Mouse (Mus musculus) hindbrain, postnatal 0 days (tissue): ENCODE measurements at regions not wholly inside any gene's neighbourhood (a gene's known extent, or its start where the extent isn't known, plus 50 kb on each side); places are given as distances from the start of the nearest gene placed in this dataset.

ENCODE experiments used
- ATAC-seq: fragments of 200-750 bp; cut with Nextera tagmentation; 2 replicates; pipeline ENCODE4 v1.8.0; 2017; ENCODE audit warnings: mild to moderate bottlenecking, moderate TSS enrichment, moderate library complexity
- DNase-seq: peaks from one replicate; pipeline ENCODE4 v3.0.0-alpha.2; 2015; ENCODE audit warnings: low spot score
- H3K27ac ChIP-seq: fragments of 300-500 bp; sonication (generic); 2 replicates; pipeline ENCODE4 v1.5.1; 2014; ENCODE audit warnings: mild to moderate bottlenecking
- H3K27me3 ChIP-seq: fragments of 300-500 bp; sonication (generic); 2 replicates; pipeline ENCODE4 v1.6.1; 2014; ENCODE audit warnings: low read length, mixed read lengths; ENCODE audit not compliant: insufficient read depth
- H3K36me3 ChIP-seq: fragments of 300-500 bp; sonication (generic); 2 replicates; pipeline ENCODE4 v1.6.1; 2014; ENCODE audit warnings: low read length, mixed read lengths; ENCODE audit not compliant: insufficient read depth
- H3K4me1 ChIP-seq: fragments of 300-500 bp; sonication (generic); 2 replicates; pipeline ENCODE4 v1.6.1; 2014; ENCODE audit warnings: antibody characterized with exemption, low read length, mixed read lengths; ENCODE audit not compliant: insufficient read depth
- H3K4me2 ChIP-seq: fragments of 300-500 bp; sonication (generic); 2 replicates; pipeline ENCODE4 v1.6.1; 2014; ENCODE audit warnings: low read depth, mild to moderate bottlenecking, low read length, moderate library complexity, mixed read lengths
- H3K4me3 ChIP-seq: fragments of 300-500 bp; sonication (generic); 2 replicates; pipeline ENCODE4 v1.5.1; 2014; ENCODE audit warnings: low read length
- H3K9ac ChIP-seq: fragments of 300-500 bp; sonication (generic); replicated peaks from 2 replicates; pipeline ENCODE4 v1.6.1; 2014; ENCODE audit warnings: mild to moderate bottlenecking, low read length, moderate library complexity, mixed read lengths
- H3K9me3 ChIP-seq: fragments of 300-500 bp; sonication (generic); 2 replicates; pipeline ENCODE4 v1.6.1; 2016; ENCODE audit warnings: low read length, mixed read lengths
- CTCF ChIP-seq: IDR thresholded peaks from 2 replicates; pipeline ENCODE4 v1.5.1; 2016; ENCODE audit warnings: antibody characterized with exemption, control low read depth, low read depth
- WGBS: fragments of 180-500 bp; shearing (Covaris S2); extraction: QIAGEN DNeasy Blood & Tissue Kit; methylation state at CpG from one replicate; pipeline ENCODE4 v1.1.7; 2014; 5-methylcytosine and 5-hydroxymethylcytosine counted together

DNA sequence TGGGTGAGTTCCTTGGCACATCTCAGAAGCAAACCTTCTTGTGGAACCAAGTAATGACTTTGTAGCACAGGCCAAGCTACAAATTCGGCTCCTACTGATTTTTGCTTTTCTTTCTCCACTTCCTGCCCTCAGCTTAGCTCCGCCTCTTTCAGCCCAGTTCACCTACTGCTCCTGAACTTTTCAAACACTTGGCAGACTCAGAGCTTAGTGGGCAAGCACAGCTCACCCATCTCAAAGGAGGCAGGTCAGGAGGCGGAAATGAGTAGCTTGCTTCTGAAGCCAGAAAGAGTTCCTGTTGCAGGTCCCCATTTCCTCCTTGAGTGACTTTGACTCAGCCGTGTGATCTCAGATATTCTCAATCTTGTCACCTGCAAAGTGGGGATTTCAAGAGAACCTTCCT is 208.5 kb upstream of the Irx3 start:
- ATAC-seq: no peak
- no peak overlapping the region for H3K4me3 ChIP-seq
- H3K36me3 ChIP-seq: no peaks in the 10 kb centered on the region
- H3K9me3 ChIP-seq: no peaks in the 10 kb centered on the region
- no peak for TF ChIP-seq CTCF
- no peak overlapping the region for H3K9ac ChIP-seq
- no peak for DNase-seq
- no peaks in the 10 kb centered on the region for H3K27me3 ChIP-seq
- no peak overlapping the region for H3K4me2 ChIP-seq
- 93% methylated on average over 4 of the region's 4 CpGs for WGBS
- H3K27ac ChIP-seq: no peak overlapping the region
- H3K4me1 ChIP-seq: no peaks in the 10 kb centered on the region

DNA sequence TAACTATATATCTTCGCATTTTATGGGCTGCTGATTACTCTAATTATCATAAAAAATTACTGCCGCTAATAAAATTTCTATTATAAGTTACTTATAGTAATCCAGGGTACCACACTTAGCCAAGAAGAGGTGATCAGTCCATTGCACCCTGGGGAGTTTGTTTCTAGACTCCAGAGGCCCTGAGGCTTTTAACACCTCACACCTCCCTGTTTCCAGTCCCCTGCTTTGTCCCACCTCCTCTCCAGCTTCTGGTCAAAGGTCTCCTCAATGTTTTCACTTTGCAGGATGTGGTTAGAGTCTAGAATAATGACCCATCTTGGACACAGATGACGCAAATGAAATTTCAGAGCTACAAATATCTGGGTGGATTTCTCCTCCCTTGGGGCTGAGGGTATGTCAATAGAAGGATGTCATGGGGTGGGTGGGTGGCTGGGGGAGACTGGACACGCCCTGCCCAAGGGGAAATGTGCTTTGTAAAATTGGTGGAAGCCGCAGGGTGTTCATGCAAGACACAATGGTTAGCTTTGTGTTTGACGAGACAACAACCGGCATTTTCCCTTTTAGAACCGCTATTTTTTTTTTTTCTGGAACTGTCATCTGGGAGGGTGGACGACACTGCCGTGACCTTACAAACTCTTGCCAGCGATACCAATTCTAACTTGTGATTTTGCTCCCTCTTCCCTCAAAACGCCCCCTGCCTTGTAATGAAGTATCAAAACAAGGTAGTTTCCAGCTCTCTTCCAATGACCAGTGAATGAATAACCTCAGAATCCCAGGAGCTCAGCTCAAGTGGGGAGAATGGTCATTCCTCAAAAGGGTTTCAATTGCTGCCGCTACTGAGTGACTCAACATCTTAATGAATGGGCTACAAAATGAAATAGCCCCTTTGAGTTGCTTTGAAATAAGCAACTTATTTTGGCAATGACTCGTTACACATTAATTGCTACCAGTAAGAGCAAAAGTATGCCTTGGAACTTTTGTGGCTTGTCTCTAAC is 207.0 kb upstream of the Irx3 start:
- TF ChIP-seq CTCF: no peak

DNA sequence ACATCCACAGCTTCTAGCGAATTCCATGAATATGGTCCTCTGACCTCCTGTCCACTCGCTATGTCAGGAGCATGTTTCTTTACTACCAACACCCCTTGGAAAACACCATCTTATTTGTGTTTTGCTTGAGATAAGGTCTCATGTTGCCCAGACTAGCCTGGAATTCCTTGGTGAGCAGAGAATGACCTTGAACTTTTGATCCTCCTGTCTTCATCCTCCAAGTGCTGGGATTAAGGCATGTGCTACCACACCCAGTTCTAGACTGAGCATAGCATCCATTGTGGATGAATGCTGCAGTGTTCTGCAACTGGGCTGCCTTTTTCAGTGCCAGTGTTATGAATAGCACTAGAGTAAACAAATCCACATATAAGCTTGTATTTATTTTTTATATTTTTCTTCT is 203.2 kb upstream of the Irx3 start:
- no peak overlapping the region for H3K27ac ChIP-seq
- DNase-seq: no peak

More for the DNA sequence above, 207.0 kb upstream of the Irx3 start:
- ATAC-seq (no peak), DNase-seq (no peak)
- Histone ChIP-seq H3K9ac (no peak overlapping the region), H3K4me2 (no peak overlapping the region), H3K4me3 (no peak overlapping the region), H3K9me3 (no peaks in the 10 kb centered on the region), H3K36me3 (no peaks in the 10 kb centered on the region), H3K4me1 (no peaks in the 10 kb centered on the region), H3K27me3 (no peaks in the 10 kb centered on the region), H3K27ac (no peak overlapping the region)
- WGBS: 47% methylated on average over 14 of the region's 14 CpGs

DNA sequence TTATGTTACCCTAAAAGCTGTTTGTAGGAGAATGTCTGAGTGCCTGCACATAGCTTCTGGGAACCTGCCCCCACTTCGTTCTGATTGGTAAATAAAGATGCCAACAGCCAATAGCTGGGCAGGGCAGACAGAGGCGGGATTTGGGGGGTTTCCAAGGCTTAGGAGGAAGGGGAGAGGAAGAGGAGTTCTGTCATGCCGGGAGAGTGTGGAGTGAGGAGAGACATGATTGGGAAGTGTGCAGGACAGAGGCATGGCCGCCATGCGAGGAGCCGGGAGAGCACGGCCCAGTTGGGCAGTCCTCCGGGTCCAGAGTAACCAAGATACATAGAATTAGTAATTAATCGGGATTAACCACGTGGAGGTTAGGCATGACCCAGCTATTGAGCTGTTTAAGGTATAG is 202.7 kb upstream of the Irx3 start:
- 74% methylated on average over 10 of the region's 10 CpGs for WGBS
- Histone ChIP-seq H3K4me1 (no peaks in the 10 kb centered on the region), H3K9me3 (no peaks in the 10 kb centered on the region), H3K4me2 (no peak overlapping the region), H3K27me3 (0 out of 2 replicates have a peak, but pooled peaks cover 4% of the 10 kb centered on the region), H3K9ac (no peak overlapping the region), H3K4me3 (no peak overlapping the region), H3K27ac (no peak overlapping the region), H3K36me3 (no peaks in the 10 kb centered on the region)
- DNase-seq (no peak), ATAC-seq (no peak)
- no peak for TF ChIP-seq CTCF

More for the DNA sequence above, 203.2 kb upstream of the Irx3 start:
- no peaks in the 10 kb centered on the region for H3K9me3 ChIP-seq
- no peaks in the 10 kb centered on the region for H3K36me3 ChIP-seq
- TF ChIP-seq CTCF: no peak
- 98% methylated on average over 2 of the region's 2 CpGs for WGBS
- H3K4me2 ChIP-seq: no peak overlapping the region
- H3K4me3 ChIP-seq: no peak overlapping the region
- 0 out of 2 replicates have a peak, but pooled peaks cover 2% of the 10 kb centered on the region for H3K27me3 ChIP-seq
- H3K9ac ChIP-seq: no peak overlapping the region
- H3K4me1 ChIP-seq: no peaks in the 10 kb centered on the region
- ATAC-seq: no peak

DNA sequence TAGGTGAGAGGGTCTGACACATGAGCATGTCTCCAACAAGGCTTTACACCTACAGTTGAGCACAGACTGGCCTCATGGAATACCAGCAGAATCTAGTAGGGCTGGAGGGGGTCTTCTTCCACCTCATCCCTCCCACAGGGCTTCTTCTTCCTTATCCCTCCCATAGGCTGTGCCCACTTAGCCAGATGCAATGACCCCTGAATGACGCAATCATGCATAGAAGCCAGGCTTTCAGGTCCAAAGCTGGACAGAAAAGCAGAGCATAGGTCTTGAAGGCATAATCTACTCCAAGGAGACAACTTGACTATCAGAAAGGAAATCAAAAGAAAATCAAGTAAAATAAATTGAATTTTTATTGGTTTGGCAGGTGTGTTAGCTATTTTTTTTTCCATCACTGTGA is 198.5 kb upstream of the Irx3 start:
- H3K4me1 ChIP-seq: no peaks in the 10 kb centered on the region
- H3K9ac ChIP-seq: no peak overlapping the region
- no peaks in the 10 kb centered on the region for H3K9me3 ChIP-seq
- ATAC-seq (no peak), DNase-seq (no peak)
- H3K36me3 ChIP-seq: no peaks in the 10 kb centered on the region
- no peak overlapping the region for H3K4me2 ChIP-seq
- no peak overlapping the region for H3K4me3 ChIP-seq
- no peak for TF ChIP-seq CTCF
- no peak overlapping the region for H3K27ac ChIP-seq
- 96% methylated on average over 1 of the region's 1 CpGs for WGBS
- 0 out of 2 replicates have a peak, but pooled peaks cover 4% of the 10 kb centered on the region for H3K27me3 ChIP-seq

DNA sequence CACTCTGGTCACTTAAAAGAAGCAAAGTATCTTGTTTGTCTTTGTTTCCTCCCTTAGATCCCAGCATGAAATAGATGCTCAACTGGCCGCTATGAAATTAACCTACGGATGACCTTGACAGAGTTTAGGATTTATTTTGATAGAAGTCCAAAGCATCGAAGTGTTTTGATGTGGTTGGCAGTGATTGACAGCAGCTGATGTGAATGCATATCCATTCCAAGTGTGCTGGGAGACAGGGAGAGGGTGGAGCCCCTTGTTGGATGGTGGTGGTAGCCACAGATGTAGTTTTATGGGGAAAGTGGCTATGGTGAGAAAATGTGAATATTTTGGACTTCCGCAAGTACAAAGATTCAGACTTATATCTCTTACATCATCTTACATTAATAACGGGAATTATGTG is 197.8 kb upstream of the Irx3 start:
- no peaks in the 10 kb centered on the region for H3K4me1 ChIP-seq
- H3K4me2 ChIP-seq: no peak overlapping the region
- DNase-seq (no peak), ATAC-seq (no peak)
- no peak overlapping the region for H3K4me3 ChIP-seq
- 85% methylated on average over 5 of the region's 5 CpGs for WGBS
- no peak for TF ChIP-seq CTCF
- H3K9me3 ChIP-seq: no peaks in the 10 kb centered on the region
- H3K27ac ChIP-seq: no peak overlapping the region
- no peaks in the 10 kb centered on the region for H3K36me3 ChIP-seq
- H3K27me3 ChIP-seq: 0 out of 2 replicates have a peak, but pooled peaks cover 4% of the 10 kb centered on the region
- no peak overlapping the region for H3K9ac ChIP-seq

DNA sequence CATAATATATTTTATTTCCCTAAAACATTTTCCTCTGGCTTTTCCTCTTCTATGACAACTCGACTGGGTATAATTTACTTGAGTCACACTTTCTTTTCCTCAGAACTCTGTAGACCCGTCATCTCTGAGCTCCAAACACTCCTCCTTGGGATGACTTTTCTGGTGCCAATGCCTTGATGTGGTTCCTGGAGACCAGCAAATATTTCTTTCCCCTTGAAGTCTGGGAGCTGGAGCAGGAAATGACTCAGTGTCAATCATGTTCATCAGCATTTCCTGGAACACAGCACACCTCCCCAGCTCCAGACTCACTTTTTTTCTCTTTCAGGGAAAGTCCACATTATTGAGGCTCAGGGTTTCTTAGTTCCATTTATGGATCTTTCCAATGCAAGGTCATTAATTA is 197.3 kb upstream of the Irx3 start:
- ATAC-seq (no peak), DNase-seq (no peak)
- H3K27ac ChIP-seq: no peak overlapping the region
- no peaks in the 10 kb centered on the region for H3K36me3 ChIP-seq
- H3K9me3 ChIP-seq: no peaks in the 10 kb centered on the region
- H3K4me3 ChIP-seq: no peak overlapping the region
- H3K4me2 ChIP-seq: no peak overlapping the region
- TF ChIP-seq CTCF: no peak
- H3K4me1 ChIP-seq: no peaks in the 10 kb centered on the region
- H3K27me3 ChIP-seq: 0 out of 2 replicates have a peak, but pooled peaks cover 4% of the 10 kb centered on the region
- 87% methylated on average over 2 of the region's 2 CpGs for WGBS
- no peak overlapping the region for H3K9ac ChIP-seq
